Mouse (Mus musculus) embryonic fibroblast, embryonic 13.5 days (primary cell): ENCODE measurements around the gene Haus3.

Experiments used
- CTCF ChIP-seq: IDR thresholded peaks from 2 replicates; pipeline ENCODE4 v1.5.1; 2011; ENCODE audit warnings: mild to moderate bottlenecking, control low read depth, low read length, moderate library complexity, borderline replicate concordance; ENCODE audit not compliant: insufficient read depth
- POLR2A ChIP-seq: IDR thresholded peaks from 2 replicates; pipeline ENCODE4 v1.6.1; 2011; ENCODE audit warnings: low read depth, mild to moderate bottlenecking, control low read depth, low read length, moderate library complexity

DNA sequence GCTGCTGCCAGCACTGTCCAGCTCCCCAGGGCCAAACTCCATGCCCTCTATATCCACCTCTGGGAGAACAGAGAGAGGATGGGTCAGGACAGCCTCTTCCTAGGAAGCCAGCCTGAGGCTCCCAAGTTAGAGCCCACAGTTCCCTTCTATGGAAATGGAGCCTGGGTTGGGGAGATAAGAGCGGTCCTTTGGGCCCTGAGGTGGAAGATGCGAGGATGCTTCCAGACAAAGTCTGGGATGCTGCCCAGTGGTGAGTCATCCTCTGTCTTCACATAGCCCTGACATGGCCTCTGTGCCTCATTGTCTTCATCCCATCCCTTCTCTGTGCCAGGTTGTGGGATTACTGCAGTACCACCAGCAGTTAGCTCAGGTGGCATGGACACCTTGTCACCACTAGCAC lies 7.8 kb upstream of the Haus3 start:
- TF ChIP-seq CTCF (no peak), POLR2A (no peak)
